Mouse (Mus musculus) liver, adult 2 months (tissue): ENCODE measurements around the gene Fbxl17.

Source experiments
- CTCF ChIP-seq: fragments of 200-500 bp; IDR thresholded peaks from 2 replicates; pipeline ENCODE4 v1.5.1; 2011; ENCODE audit warnings: low read depth, low read length, control low read depth
- POLR2A ChIP-seq: fragments of 200-500 bp; IDR thresholded peaks from 2 replicates; pipeline ENCODE4 v1.6.1; 2011; ENCODE audit warnings: low read length, control low read depth; ENCODE audit not compliant: insufficient read depth; ENCODE audit errors: extremely low read depth

GRCm38 (mm10) chr17:63209151-63209550 is 290.7 kb downstream of the Fbxl17 start:
- TF ChIP-seq POLR2A (no peak), CTCF (no peak)
